Mouse (Mus musculus) cerebellum, adult 11-12 months (tissue): Measurements from ENCODE around the gene Vmn1r76.

Experiments used
- DNase-seq: peaks from one replicate; pipeline ENCODE4 v3.0.0; 2022

Gene Vmn1r76

GRCm38 (mm10) chr7:11938113-11938512 lies at the start of gene Vmn1r76:
Gene Vmn1r76, minus strand, starts transcription at chr7:11938213.
- DNase-seq: no peak

- DNase-seq: no peak
These were observed 34.6 kb upstream of the Vmn1r76 start for GRCm38 (mm10) chr7:11972611-11973010.

GRCm38 (mm10) chr7:11947991-11948390 lies 10.0 kb upstream of the Vmn1r76 start:
- no peak for DNase-seq

- no peak for DNase-seq
These were observed 63.7 kb downstream of the Vmn1r76 start, which contains the start of gene Vmn1r75 for GRCm38 (mm10) chr7:11874330-11874729. Gene Vmn1r75, plus strand, starts transcription at chr7:11874630.
